Mouse (Mus musculus): ENCODE data around the gene P2ry6. TPM values are rescaled to one million over a fixed set of nuclear protein-coding genes. Genes with fewer than 3 reads are reported as not detected.

P2ry6 gene
- total RNA-seq, 1 experiment = 0.45 TPM

DNA sequence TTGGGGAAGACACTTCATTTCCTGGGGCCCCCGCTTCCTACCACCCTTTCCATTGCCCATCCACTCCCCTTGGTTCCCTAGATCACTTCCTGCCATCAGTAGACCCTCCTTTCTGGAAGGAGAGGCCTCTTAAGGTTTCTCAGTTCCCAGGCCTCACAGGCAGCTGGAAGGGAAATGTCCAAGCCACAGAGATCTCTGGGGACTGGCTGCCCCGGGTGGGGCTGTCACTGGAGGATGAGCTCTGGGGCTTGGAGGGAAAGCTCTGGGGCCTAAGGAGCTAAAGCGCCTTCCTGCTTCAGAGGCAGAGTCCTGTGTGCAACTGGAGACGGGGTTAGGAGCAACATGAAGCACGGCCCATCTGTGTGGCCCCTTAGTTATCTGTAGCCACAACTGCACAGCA is 69.8 kb downstream of the P2ry6 start:
- Histone ChIP-seq H3K4me3 (ENCODE audit: insufficient read depth in 1 of 2, low read depth in 1 of 2, low read length in 2 of 2, poor library complexity in 1 of 2, severe bottlenecking in 1 of 2) (no peak overlapping the region), H3K9me3 (ENCODE audit: control insufficient read depth, insufficient read depth, low read depth, low read length) (no peaks in the 10 kb centered on the region)
- in situ Hi-C loops (cut with MboI; ENCODE audit: low sequenced_read_pairs in 2 of 2, unreplicated experiment in 2 of 2) = no loop called here

DNA sequence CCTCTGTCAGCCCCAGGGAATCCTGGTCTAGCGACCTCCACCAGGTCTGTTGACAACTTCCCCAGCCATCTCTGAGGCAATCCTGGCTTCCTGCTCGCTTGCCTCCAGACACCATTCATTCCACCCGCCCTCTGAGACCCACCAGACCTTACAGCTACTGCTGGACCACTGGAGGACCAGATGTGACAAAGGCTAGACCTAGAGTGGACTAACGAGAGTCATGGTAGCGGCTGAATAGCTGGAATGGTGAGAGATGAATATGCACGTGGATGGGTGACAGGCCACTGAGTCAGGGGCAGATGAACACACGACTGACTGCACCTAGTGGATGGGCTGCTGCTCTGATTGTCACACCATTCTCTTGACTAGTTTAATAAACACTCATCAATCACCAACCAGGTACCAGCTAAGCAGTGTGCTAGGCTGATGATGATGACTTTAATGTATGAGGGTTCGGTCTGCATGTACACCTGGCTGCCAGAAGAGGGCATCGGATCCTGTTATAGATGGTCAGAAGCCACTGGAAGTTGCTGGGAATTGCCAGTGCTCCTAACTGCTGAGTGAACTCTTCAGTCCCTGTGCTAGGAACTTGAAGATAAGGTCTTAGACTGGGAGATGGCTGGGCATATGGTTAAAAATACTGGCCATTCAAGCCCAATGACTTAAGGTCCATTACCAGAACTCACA is 71.9 kb downstream of the P2ry6 start:
- H3K9me3 ChIP-seq (ENCODE audit: control insufficient read depth, insufficient read depth, low read depth, low read length) = no peaks in the 10 kb centered on the region
- in situ Hi-C loops (cut with MboI; ENCODE audit: low sequenced_read_pairs in 2 of 2, unreplicated experiment in 2 of 2) = no loop called here
- no peak overlapping the region for H3K4me3 ChIP-seq (ENCODE audit: insufficient read depth in 1 of 2, low read depth in 1 of 2, low read length in 2 of 2, poor library complexity in 1 of 2, severe bottlenecking in 1 of 2)
- no peak for DNase-seq (ENCODE audit: low read depth, low spot score)
- peaks cover 2% of the 10 kb centered on the region; the same call in 1 of the 2 replicates for H3K36me3 ChIP-seq (ENCODE audit: control insufficient read depth, insufficient read depth, low read length, poor library complexity, severe bottlenecking)
- no peak overlapping the region for H3K9ac ChIP-seq (ENCODE audit: insufficient read depth, low read depth, low read length, poor library complexity, severe bottlenecking)
- TF ChIP-seq ZC3H11A (IDR thresholded peaks at IDR 0.05; ENCODE audit: borderline replicate concordance, low read depth, low read length) (no peak), HCFC1 (IDR thresholded peaks at IDR 0.05; ENCODE audit: borderline replicate concordance, insufficient read depth, low read length) (no peak), ZNF384 (IDR thresholded peaks at IDR 0.05; ENCODE audit: low read depth, low read length) (no peak), CHD2 (IDR thresholded peaks at IDR 0.05; ENCODE audit: low read depth, low read length) (no peak), MAFK (IDR thresholded peaks at IDR 0.05; ENCODE audit: insufficient read depth, low read depth, low read length) (no peak)
- H3K27ac ChIP-seq (ENCODE audit: insufficient read depth, low read depth, low read length, poor library complexity, severe bottlenecking) = no peak overlapping the region
- H3K4me1 ChIP-seq (ENCODE audit: control insufficient read depth in 2 of 2, insufficient read depth in 2 of 2, low read length in 2 of 2, poor library complexity in 1 of 2) = no peaks in the 10 kb centered on the region

More for the DNA sequence above, 69.8 kb downstream of the P2ry6 start:
- no peak for TF ChIP-seq MAFK (IDR thresholded peaks at IDR 0.05; ENCODE audit: insufficient read depth, low read depth, low read length)
- H3K9ac ChIP-seq (ENCODE audit: insufficient read depth, low read depth, low read length, poor library complexity, severe bottlenecking) = no peak overlapping the region
- H3K36me3 ChIP-seq (ENCODE audit: control insufficient read depth, insufficient read depth, low read length, poor library complexity, severe bottlenecking) = peaks cover 3% of the 10 kb centered on the region; the same call in 1 of the 2 replicates
- DNase-seq (ENCODE audit: low read depth, low spot score) = no peak
- no peak overlapping the region for H3K27ac ChIP-seq (ENCODE audit: insufficient read depth, low read depth, low read length, poor library complexity, severe bottlenecking)
- H3K4me1 ChIP-seq (ENCODE audit: control insufficient read depth in 2 of 2, insufficient read depth in 2 of 2, low read length in 2 of 2, poor library complexity in 1 of 2) = peaks cover 4 to 7% of the 10 kb centered on the region in 2 experiments; a peak in 2 of 4 replicates

DNA sequence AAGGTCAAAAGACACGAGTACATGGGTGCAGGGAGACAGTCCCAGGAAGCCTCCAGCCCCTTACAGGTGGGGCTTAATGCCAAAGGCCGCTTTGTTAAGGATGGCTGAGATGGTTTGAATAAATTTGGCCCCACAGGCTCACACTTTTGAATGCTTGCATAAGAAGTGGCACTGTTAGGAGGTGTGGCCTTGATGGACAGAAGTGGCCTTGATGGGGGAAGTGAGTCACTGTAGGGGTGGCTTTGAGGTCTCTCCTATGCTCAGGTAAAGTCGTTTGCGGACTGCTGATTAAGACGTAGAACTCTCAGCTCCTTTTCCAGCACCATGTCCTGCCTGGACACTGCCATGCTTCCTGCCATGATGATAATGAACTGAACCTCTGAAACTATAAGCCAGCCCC is 76.6 kb downstream of the P2ry6 start:
- TF ChIP-seq CHD2 (IDR thresholded peaks at IDR 0.05; ENCODE audit: low read depth, low read length) (no peak), ZC3H11A (IDR thresholded peaks at IDR 0.05; ENCODE audit: borderline replicate concordance, low read depth, low read length) (no peak), MAFK (IDR thresholded peaks at IDR 0.05; ENCODE audit: insufficient read depth, low read depth, low read length) (no peak), HCFC1 (IDR thresholded peaks at IDR 0.05; ENCODE audit: borderline replicate concordance, insufficient read depth, low read length) (no peak), ZNF384 (IDR thresholded peaks at IDR 0.05; ENCODE audit: low read depth, low read length) (no peak)
- H3K9me3 ChIP-seq (ENCODE audit: control insufficient read depth, insufficient read depth, low read depth, low read length) = no peaks in the 10 kb centered on the region
- no peak for DNase-seq (ENCODE audit: low read depth, low spot score)
- H3K36me3 ChIP-seq (ENCODE audit: control insufficient read depth, insufficient read depth, low read length, poor library complexity, severe bottlenecking) = peaks cover 2% of the 10 kb centered on the region; the same call in 1 of the 2 replicates
- peaks cover 0 to 14% of the 10 kb centered on the region in 2 experiments; a peak in 2 of 4 replicates for H3K4me1 ChIP-seq (ENCODE audit: control insufficient read depth in 2 of 2, insufficient read depth in 2 of 2, low read length in 2 of 2, poor library complexity in 1 of 2)
- no peak overlapping the region for H3K4me3 ChIP-seq (ENCODE audit: insufficient read depth in 1 of 2, low read depth in 1 of 2, low read length in 2 of 2, poor library complexity in 1 of 2, severe bottlenecking in 1 of 2)
- no peak overlapping the region for H3K27ac ChIP-seq (ENCODE audit: insufficient read depth, low read depth, low read length, poor library complexity, severe bottlenecking)
- in situ Hi-C loops (cut with MboI; ENCODE audit: low sequenced_read_pairs in 2 of 2, unreplicated experiment in 2 of 2) = no loop called here
- no peak overlapping the region for H3K9ac ChIP-seq (ENCODE audit: insufficient read depth, low read depth, low read length, poor library complexity, severe bottlenecking)

DNA sequence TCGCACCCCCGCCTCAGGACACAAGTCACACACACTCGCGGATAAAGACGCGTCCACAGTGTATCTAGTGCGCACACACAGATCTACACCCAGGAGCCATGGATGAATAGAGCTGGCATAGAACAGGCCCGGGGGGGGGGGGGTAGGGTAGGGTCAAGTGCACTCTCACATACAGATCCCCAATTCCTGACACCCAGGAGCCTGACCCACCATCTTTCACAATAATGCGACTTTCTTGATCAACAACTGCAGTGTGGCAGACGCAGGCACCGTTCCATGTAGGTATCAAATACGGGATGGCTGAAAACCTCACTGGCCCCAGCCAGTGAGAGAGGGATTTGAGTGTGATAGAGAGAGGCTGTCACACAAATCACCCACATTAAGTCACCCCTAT is 79.6 kb downstream of the P2ry6 start:
- TF ChIP-seq ZC3H11A (IDR thresholded peaks at IDR 0.05; ENCODE audit: borderline replicate concordance, low read depth, low read length) (no peak), HCFC1 (IDR thresholded peaks at IDR 0.05; ENCODE audit: borderline replicate concordance, insufficient read depth, low read length) (no peak), CHD2 (IDR thresholded peaks at IDR 0.05; ENCODE audit: low read depth, low read length) (no peak), MAFK (IDR thresholded peaks at IDR 0.05; ENCODE audit: insufficient read depth, low read depth, low read length) (no peak), ZNF384 (IDR thresholded peaks at IDR 0.05; ENCODE audit: low read depth, low read length) (no peak)
- H3K9ac ChIP-seq (ENCODE audit: insufficient read depth, low read depth, low read length, poor library complexity, severe bottlenecking) = peak overlapping the region; percentile 84
- H3K27ac ChIP-seq (ENCODE audit: insufficient read depth, low read depth, low read length, poor library complexity, severe bottlenecking) = no peak overlapping the region
- no peaks in the 10 kb centered on the region for H3K9me3 ChIP-seq (ENCODE audit: control insufficient read depth, insufficient read depth, low read depth, low read length)
- in situ Hi-C loops (cut with MboI; ENCODE audit: low sequenced_read_pairs in 2 of 2, unreplicated experiment in 2 of 2) = no loop called here
- no peak for DNase-seq (ENCODE audit: low read depth, low spot score)
- H3K4me1 ChIP-seq (ENCODE audit: control insufficient read depth in 2 of 2, insufficient read depth in 2 of 2, low read length in 2 of 2, poor library complexity in 1 of 2) = peaks cover 0 to 17% of the 10 kb centered on the region in 2 experiments; a peak in 2 of 4 replicates
- peaks cover 5% of the 10 kb centered on the region; the same call in 1 of the 2 replicates for H3K36me3 ChIP-seq (ENCODE audit: control insufficient read depth, insufficient read depth, low read length, poor library complexity, severe bottlenecking)
- H3K4me3 ChIP-seq (ENCODE audit: insufficient read depth in 1 of 2, low read depth in 1 of 2, low read length in 2 of 2, poor library complexity in 1 of 2, severe bottlenecking in 1 of 2) = peak overlapping the region; percentile 69 to 86

All from ES-E14 (cell line).